Mouse (Mus musculus) hematopoietic stem cell, adult 5-6 weeks (primary cell): ENCODE data around the gene Phc2. TPM values are rescaled to one million over a fixed set of nuclear protein-coding genes. Genes with fewer than 3 reads are reported as not detected.
A peak's percentile ranks its signal among the peaks of the same experiment; 100 is the strongest.

Experiments
- ATAC-seq, 2 experiments: fragments of 125-278 bp in 1 of 2; replicated peaks in 1 of 2; 2 replicates each; pipeline ENCODE4 v1.8.0; 2016 to 2017; ENCODE audit warnings: inconsistent platforms in 2 of 2, mild to moderate bottlenecking in 2 of 2, moderate number of reproducible peaks in 2 of 2, low read depth in 1 of 2, moderate TSS enrichment in 1 of 2; ENCODE audit not compliant: low FRiP score in 2 of 2, poor library complexity in 2 of 2, severe bottlenecking in 2 of 2, insufficient read depth in 1 of 2, low TSS enrichment in 1 of 2
- total RNA-seq: library from RNA; stranded (forward); fragments of 172-1452, 232-1000 nt; gene quantifications from 2 replicates; pipeline ENCODE4 v1.2.3, GENCODE M21; 2017

Gene Phc2
- total RNA-seq, 1 experiment from 2014 or later: 18.8 TPM

GRCm38 (mm10) chr4:128776568-128777289 lies 122.2 kb downstream of the Phc2 start:
- peak; percentile 74 to 81 for ATAC-seq

- ATAC-seq: no peak
Measured at GRCm38 (mm10) chr4:128777593-128777992, 123.1 kb downstream of the Phc2 start.

GRCm38 (mm10) chr4:128782037-128782436 lies 127.5 kb downstream of the Phc2 start:
- no peak for ATAC-seq

GRCm38 (mm10) chr4:128782645-128783044 lies 128.1 kb downstream of the Phc2 start:
- ATAC-seq: no peak

- no peak for ATAC-seq
Measured at GRCm38 (mm10) chr4:128784950-128785631, 130.6 kb downstream of the Phc2 start.

GRCm38 (mm10) chr4:128785921-128786654 lies 131.6 kb downstream of the Phc2 start:
- no peak for ATAC-seq

- ATAC-seq: no peak
Measured at GRCm38 (mm10) chr4:128787023-128787939, 132.8 kb downstream of the Phc2 start.

GRCm38 (mm10) chr4:128788108-128788507 lies 133.6 kb downstream of the Phc2 start:
- no peak for ATAC-seq

- no peak for ATAC-seq
Measured at GRCm38 (mm10) chr4:128789646-128790045, 135.1 kb downstream of the Phc2 start.

GRCm38 (mm10) chr4:128793710-128794109 lies 139.2 kb downstream of the Phc2 start:
- no peak for ATAC-seq

- ATAC-seq: no peak
Measured at GRCm38 (mm10) chr4:128794198-128794597, 139.7 kb downstream of the Phc2 start.

GRCm38 (mm10) chr4:128795596-128795995 lies 141.1 kb downstream of the Phc2 start:
- no peak; a peak in 1 of 4 replicates for ATAC-seq

- ATAC-seq: peak in 1 of 2 experiments; percentile 8; a peak in 1 of 4 replicates
Measured at GRCm38 (mm10) chr4:128796788-128797187, 142.3 kb downstream of the Phc2 start.

- no peak for ATAC-seq
Measured at GRCm38 (mm10) chr4:128801675-128802465, 147.4 kb downstream of the Phc2 start.
